Mouse (Mus musculus) kidney, adult 2 months (tissue): Measurements from ENCODE around the gene Susd6.

ENCODE experiments used
- CTCF ChIP-seq: fragments of 200-500 bp; conservative IDR thresholded peaks from 2 replicates; pipeline ENCODE4 v1.5.1; 2011; ENCODE audit warnings: low read depth, mild to moderate bottlenecking, control low read depth, low read length, moderate library complexity, mixed read lengths; ENCODE audit not compliant: insufficient read depth, insufficient read length
- POLR2A ChIP-seq: fragments of 200-500 bp; IDR thresholded peaks from one replicate; pipeline ENCODE4 v1.6.1; 2011; ENCODE audit warnings: low read depth, low read length, control low read depth

- no peak; the same call in 1 of the 2 replicates for TF ChIP-seq CTCF
- no peak for TF ChIP-seq POLR2A
Measured at GRCm38 (mm10) chr12:80909631-80910030, 119.3 kb downstream of the Susd6 start.
